9 mouse cellular contexts compared by ENCODE assay signal in genomic region chr19:4001752-4002151, GRCm38 (mm10). TPM values are rescaled to one million over a fixed set of nuclear protein-coding genes. Genes with fewer than 3 reads are reported as not detected.
DNase-seq lines count a peak whose midpoint lies in the region; ATAC-seq and TF ChIP-seq lines count a peak whose summit lies in the region.
"Had no signal": no experiment of that assay in that cellular context is flagged by ENCODE, and none has a peak within 500 bp of the region (broad histone marks: within the 10 kb centered on the region; RNA-seq: fewer than 3 reads in every experiment).

No protein-coding gene starts in this region.

- no peak overlapping the region for H3K27ac ChIP-seq in kidney, postnatal 0 days
- H3K27ac ChIP-seq in limb, embryonic 11.5 days (replicated peaks; ENCODE audit: low read depth, low read length): no peak overlapping the region
- no peak overlapping the region for H3K27ac ChIP-seq in neural tube, embryonic 13.5 days (replicated peaks)

- TF ChIP-seq CTCF in kidney, postnatal 0 days (IDR thresholded peaks at IDR 0.05; ENCODE audit: low read depth): no peak

- no peaks in the 10 kb centered on the region for H3K36me3 ChIP-seq in kidney, postnatal 0 days (ENCODE audit: insufficient read depth, low read length)
- peaks cover 9% of the 10 kb centered on the region for H3K36me3 ChIP-seq in limb, embryonic 11.5 days (ENCODE audit: control insufficient read depth, insufficient read depth, low read length)
- H3K36me3 ChIP-seq in neural tube, embryonic 13.5 days: peaks cover 19% of the 10 kb centered on the region

- H3K27me3 ChIP-seq in kidney, postnatal 0 days (ENCODE audit: insufficient read depth, low read length): no peaks in the 10 kb centered on the region
- no peaks in the 10 kb centered on the region for H3K27me3 ChIP-seq in limb, embryonic 11.5 days (ENCODE audit: control insufficient read depth, insufficient read depth, low read length)
- H3K27me3 ChIP-seq in neural tube, embryonic 13.5 days: no peaks in the 10 kb centered on the region

- no peak overlapping the region for H3K9ac ChIP-seq in kidney, postnatal 0 days (ENCODE audit: low read depth, low read length)
- H3K9ac ChIP-seq in limb, embryonic 11.5 days (ENCODE audit: low read length): no peak overlapping the region
- peak overlapping the region; percentile 88 for H3K9ac ChIP-seq in neural tube, embryonic 13.5 days

- 72% methylated on average over 5 of the region's 5 CpGs for WGBS in kidney, postnatal 0 days
- 88% methylated on average over 5 of the region's 5 CpGs for WGBS in limb, embryonic 11.5 days
- 84% methylated on average over 5 of the region's 5 CpGs for WGBS in neural tube, embryonic 13.5 days

- ATAC-seq in kidney, postnatal 0 days (replicated peaks; ENCODE audit: low FRiP score, low read depth): no peak
- no peak for ATAC-seq in limb, embryonic 11.5 days (ENCODE audit: insufficient number of reproducible peaks, low FRiP score, low TSS enrichment, low read depth)
- no peak for ATAC-seq in neural tube, embryonic 13.5 days (ENCODE audit: low read depth)

- H3K4me1 ChIP-seq in kidney, postnatal 0 days (replicated peaks; ENCODE audit: insufficient read depth, low read length): peaks cover 9% of the 10 kb centered on the region; the same call in 1 of the 2 replicates
- H3K4me1 ChIP-seq in limb, embryonic 11.5 days (ENCODE audit: control insufficient read depth, insufficient read depth, low read length): peaks cover 8% of the 10 kb centered on the region
- H3K4me1 ChIP-seq in neural tube, embryonic 13.5 days (replicated peaks): peaks cover 20% of the 10 kb centered on the region

- no peaks in the 10 kb centered on the region for H3K9me3 ChIP-seq in kidney, postnatal 0 days (replicated peaks; ENCODE audit: low read length)
- H3K9me3 ChIP-seq in limb, embryonic 11.5 days (ENCODE audit: control insufficient read depth, low read length): no peaks in the 10 kb centered on the region
- H3K9me3 ChIP-seq in neural tube, embryonic 13.5 days: no peaks in the 10 kb centered on the region

- peak; percentile 40 for DNase-seq in cerebellum, adult 9-11 months
- DNase-seq in cerebellum, postnatal 4 days (ENCODE audit: low spot score in 2 of 2): no peak
- no peak for DNase-seq in kidney, postnatal 0 days (ENCODE audit: low spot score)
- no peak for DNase-seq in kidney, adult 11 months
- DNase-seq in limb, embryonic 11.5 days (ENCODE audit: low spot score): no peak
- no peak for DNase-seq in urinary bladder, postnatal 25 days (ENCODE audit: low spot score)
- no peak for DNase-seq in ovary, postnatal 10 days (ENCODE audit: low spot score)
- DNase-seq: retina, postnatal 1 day had no signal

- no peak overlapping the region for H3K4me3 ChIP-seq in kidney, postnatal 0 days (replicated peaks; ENCODE audit: low read depth, low read length)
- H3K4me3 ChIP-seq in limb, embryonic 11.5 days (ENCODE audit: low read depth, low read length): no peak overlapping the region
- 0 out of 2 replicates have a peak overlapping the region, but pooled peaks have one; percentile 62 for H3K4me3 ChIP-seq in neural tube, embryonic 13.5 days

- peak overlapping the region; percentile 96; the same call in 1 of the 2 replicates for H3K4me2 ChIP-seq in kidney, postnatal 0 days (ENCODE audit: low read length)
- peak overlapping the region; percentile 87; the same call in 1 of the 2 replicates for H3K4me2 ChIP-seq in limb, embryonic 11.5 days (ENCODE audit: low read depth, severe bottlenecking)
- H3K4me2 ChIP-seq in neural tube, embryonic 13.5 days: peak overlapping the region; percentile 91

RNA-seq across cellular contexts. Expression of gene Gm49405, which starts 1.3 kb away (rescaled TPM):
- polyA plus RNA-seq in kidney, postnatal 0 days (2015; fragmentation: Nextera tagmentation; extraction: Ambion mirVana): 1.3 and 1.7 TPM in 2 replicates
- polyA plus RNA-seq in limb, embryonic 11.5 days (2014; fragmentation: Nextera tagmentation; extraction: Ambion mirVana): 2.5 TPM in 2 replicates
- polyA plus RNA-seq in neural tube, embryonic 13.5 days (2015; fragmentation: Nextera tagmentation; extraction: Ambion mirVana): 4.7 and 6.0 TPM in 2 replicates

RNA-seq across cellular contexts. Expression of gene Doc2g, which starts 1.4 kb away (rescaled TPM):
- 2.6 and 2.8 TPM in 2 replicates for polyA plus RNA-seq in kidney, postnatal 0 days (2015; fragmentation: Nextera tagmentation; extraction: Ambion mirVana)
- polyA plus RNA-seq in limb, embryonic 11.5 days (2014; fragmentation: Nextera tagmentation; extraction: Ambion mirVana): 4.1 TPM in 2 replicates
- polyA plus RNA-seq in neural tube, embryonic 13.5 days (2015; fragmentation: Nextera tagmentation; extraction: Ambion mirVana): 6.0 and 7.1 TPM in 2 replicates

RNA-seq across cellular contexts. Expression of gene Nudt8, which starts 1.4 kb away (rescaled TPM):
- polyA plus RNA-seq in kidney, postnatal 0 days (2015; fragmentation: Nextera tagmentation; extraction: Ambion mirVana): 52.2 and 54.1 TPM in 2 replicates
- polyA plus RNA-seq in limb, embryonic 11.5 days (2014; fragmentation: Nextera tagmentation; extraction: Ambion mirVana): 29.7 and 32.6 TPM in 2 replicates
- 22.5 and 22.9 TPM in 2 replicates for polyA plus RNA-seq in neural tube, embryonic 13.5 days (2015; fragmentation: Nextera tagmentation; extraction: Ambion mirVana)

RNA-seq across cellular contexts. Expression of gene Tbx10, which starts 9.2 kb away (rescaled TPM):
- polyA plus RNA-seq in kidney, postnatal 0 days (2015; fragmentation: Nextera tagmentation; extraction: Ambion mirVana): 2.4 and 2.8 TPM in 2 replicates
- polyA plus RNA-seq in limb, embryonic 11.5 days (2014; fragmentation: Nextera tagmentation; extraction: Ambion mirVana): 0.08 TPM in 1 of 2 replicates, not detected in the other
- polyA plus RNA-seq in neural tube, embryonic 13.5 days (2015; fragmentation: Nextera tagmentation; extraction: Ambion mirVana): not detected in 2 replicates

RNA-seq across cellular contexts. Expression of gene Ndufv1, which starts 10.9 kb away (rescaled TPM):
- 294 and 318 TPM in 2 replicates for polyA plus RNA-seq in kidney, postnatal 0 days (2015; fragmentation: Nextera tagmentation; extraction: Ambion mirVana)
- polyA plus RNA-seq in limb, embryonic 11.5 days (2014; fragmentation: Nextera tagmentation; extraction: Ambion mirVana): 198 and 208 TPM in 2 replicates
- 217 and 222 TPM in 2 replicates for polyA plus RNA-seq in neural tube, embryonic 13.5 days (2015; fragmentation: Nextera tagmentation; extraction: Ambion mirVana)
